Mouse (Mus musculus) thymus, postnatal 0 days (tissue): ENCODE results near the gene Ptpa. TPM values are rescaled to one million over a fixed set of nuclear protein-coding genes. Genes with fewer than 3 reads are reported as not detected.

ENCODE experiments used
- DNase-seq: peaks from one replicate; pipeline ENCODE4 v3.0.0-alpha.2; 2015; ENCODE audit warnings: low spot score
- polyA plus RNA-seq: library from polyadenylated mRNA; unstranded; fragments of >200 nt; fragmentation: Nextera tagmentation; extraction: Ambion mirVana; gene quantifications from 2 replicates; pipeline ENCODE4 v1.2.1, GENCODE M21; 2015

The Ptpa gene
- 127 and 128 TPM in 2 replicates for polyA plus RNA-seq

GRCm38 (mm10) chr2:30415936-30416648 lies at the start of gene Ptpa:
Gene Ptpa, plus strand, starts transcription at chr2:30416039.
- DNase-seq = peak; percentile 96

GRCm38 (mm10) chr2:30366203-30366602 lies 49.6 kb upstream of the Ptpa start:
- DNase-seq = no peak

- DNase-seq = no peak
These were observed 44.3 kb upstream of the Ptpa start for GRCm38 (mm10) chr2:30371544-30371943.

- DNase-seq = no peak
These were observed 43.1 kb upstream of the Ptpa start for GRCm38 (mm10) chr2:30372726-30373125.

- DNase-seq = no peak
These were observed 39.9 kb upstream of the Ptpa start for GRCm38 (mm10) chr2:30375893-30376292.

- no peak for DNase-seq
These were observed 38.1 kb upstream of the Ptpa start for GRCm38 (mm10) chr2:30377721-30378120.

- DNase-seq = no peak
These were observed 36.5 kb upstream of the Ptpa start for GRCm38 (mm10) chr2:30379307-30379706.

GRCm38 (mm10) chr2:30380564-30381376 lies 35.1 kb upstream of the Ptpa start:
- DNase-seq = no peak

GRCm38 (mm10) chr2:30381377-30381725 lies 34.5 kb upstream of the Ptpa start:
- no peak for DNase-seq

- no peak for DNase-seq
These were observed 31.0 kb upstream of the Ptpa start for GRCm38 (mm10) chr2:30384814-30385213.

- DNase-seq = no peak
These were observed 30.2 kb upstream of the Ptpa start for GRCm38 (mm10) chr2:30385591-30385990.

GRCm38 (mm10) chr2:30386913-30387312 lies 28.9 kb upstream of the Ptpa start:
- DNase-seq = no peak

- DNase-seq = no peak
These were observed 26.8 kb upstream of the Ptpa start for GRCm38 (mm10) chr2:30389000-30389399.

GRCm38 (mm10) chr2:30392114-30392576 lies 23.7 kb upstream of the Ptpa start, which contains the start of gene Dolpp1:
Gene Dolpp1, plus strand, starts transcription at chr2:30392254.
- peak; percentile 98 for DNase-seq

GRCm38 (mm10) chr2:30392577-30393369 lies 23.1 kb upstream of the Ptpa start:
- peak; percentile 88 for DNase-seq

GRCm38 (mm10) chr2:30393370-30393656 lies 22.5 kb upstream of the Ptpa start:
- DNase-seq = no peak

GRCm38 (mm10) chr2:30395757-30396156 lies 20.1 kb upstream of the Ptpa start:
- DNase-seq = no peak

- no peak for DNase-seq
These were observed 19.6 kb upstream of the Ptpa start for GRCm38 (mm10) chr2:30396246-30396645.

- no peak for DNase-seq
These were observed 17.8 kb upstream of the Ptpa start for GRCm38 (mm10) chr2:30397986-30398512.

GRCm38 (mm10) chr2:30399191-30400171 lies 16.4 kb upstream of the Ptpa start:
- DNase-seq = no peak
